Mouse (Mus musculus) midbrain, embryonic 16.5 days (tissue): ENCODE data around the gene Sap30. TPM values are rescaled to one million over a fixed set of nuclear protein-coding genes. Genes with fewer than 3 reads are reported as not detected.
A peak's percentile ranks its signal among the peaks of the same experiment; 100 is the strongest.
"Not testable (repeated sequence)": the region's sequence is repeated elsewhere in the genome, so short reads cannot be mapped to it uniquely, and the experiment has no call there.

ENCODE experiments used
- ATAC-seq: fragments of 200-750 bp; cut with Nextera tagmentation; 2 replicates; pipeline ENCODE4 v1.8.0; 2017; ENCODE audit warnings: moderate TSS enrichment
- H3K27ac ChIP-seq: fragments of 300-500 bp; sonication (generic); 2 replicates; pipeline ENCODE4 v1.5.1; 2014; ENCODE audit warnings: mild to moderate bottlenecking, low read length, mixed read lengths
- H3K27me3 ChIP-seq: fragments of 300-500 bp; sonication (generic); 2 replicates; pipeline ENCODE4 v1.6.1; 2014; ENCODE audit warnings: low read depth, low read length, mixed read lengths; ENCODE audit not compliant: control insufficient read depth, insufficient read depth
- H3K36me3 ChIP-seq: fragments of 300-500 bp; sonication (generic); 2 replicates; pipeline ENCODE4 v1.6.1; 2014; ENCODE audit warnings: mild to moderate bottlenecking, low read length, moderate library complexity, mixed read lengths; ENCODE audit not compliant: control insufficient read depth, insufficient read depth
- H3K4me1 ChIP-seq: fragments of 300-500 bp; sonication (generic); 2 replicates; pipeline ENCODE4 v1.6.1; 2014; ENCODE audit warnings: mild to moderate bottlenecking, low read length, mixed read lengths; ENCODE audit not compliant: control insufficient read depth, insufficient read depth
- H3K4me2 ChIP-seq: fragments of 300-500 bp; sonication (generic); 2 replicates; pipeline ENCODE4 v1.6.1; 2014; ENCODE audit warnings: mild to moderate bottlenecking, low read length, mixed read lengths
- H3K4me3 ChIP-seq: fragments of 300-500 bp; sonication (generic); 2 replicates; pipeline ENCODE4 v1.5.1; 2014; ENCODE audit warnings: low read depth, mild to moderate bottlenecking, low read length, moderate library complexity, mixed read lengths
- H3K9ac ChIP-seq: fragments of 300-500 bp; sonication (generic); 2 replicates; pipeline ENCODE4 v1.6.1; 2014; ENCODE audit warnings: low read depth, low read length, mixed read lengths
- H3K9me3 ChIP-seq: fragments of 300-500 bp; sonication (generic); replicated peaks from 2 replicates; pipeline ENCODE4 v1.6.1; 2014; ENCODE audit warnings: mild to moderate bottlenecking, low read length, mixed read lengths; ENCODE audit not compliant: control insufficient read depth, poor library complexity, severe bottlenecking
- WGBS: fragments of 180-500 bp; shearing (Covaris S2); extraction: QIAGEN DNeasy Blood & Tissue Kit; methylation state at CpG from one replicate; pipeline ENCODE4 v1.1.7; 2014; 5-methylcytosine and 5-hydroxymethylcytosine counted together
- polyA plus RNA-seq: library from polyadenylated mRNA; unstranded; fragments of >200 nt; fragmentation: Nextera tagmentation; extraction: Ambion mirVana; gene quantifications from 2 replicates; pipeline ENCODE4 v1.2.1, GENCODE M21; 2015

The Sap30 gene
- polyA plus RNA-seq, 1 experiment from 2014 or later: 24.5 TPM

DNA sequence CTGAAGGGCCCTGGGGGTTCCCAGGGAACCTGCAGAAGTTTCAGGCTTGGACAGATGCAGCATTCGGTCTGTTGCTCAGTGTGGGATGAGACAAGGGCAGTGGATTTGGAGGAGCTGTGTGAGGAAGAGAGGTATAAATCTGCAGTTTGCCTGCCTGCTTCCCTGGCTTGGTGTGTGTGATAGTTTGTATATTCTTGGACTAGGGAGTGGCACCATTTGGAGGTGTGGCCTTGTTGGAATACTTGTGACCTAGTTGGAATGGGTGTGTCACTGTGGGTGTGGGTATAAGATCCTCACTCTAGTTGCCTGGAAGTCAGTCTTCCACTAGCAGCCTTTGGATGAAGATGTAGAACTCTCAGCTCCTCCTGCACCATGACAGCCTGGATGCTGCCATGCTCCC is 17.8 kb upstream of the Sap30 start:
- H3K9ac ChIP-seq, H3K4me3 ChIP-seq, H3K4me1 ChIP-seq, H3K36me3 ChIP-seq, H3K27me3 ChIP-seq, ATAC-seq, H3K9me3 ChIP-seq, H3K4me2 ChIP-seq, H3K27ac ChIP-seq: not testable (repeated sequence)
- 81% methylated on average over 1 of the region's 1 CpGs for WGBS

DNA sequence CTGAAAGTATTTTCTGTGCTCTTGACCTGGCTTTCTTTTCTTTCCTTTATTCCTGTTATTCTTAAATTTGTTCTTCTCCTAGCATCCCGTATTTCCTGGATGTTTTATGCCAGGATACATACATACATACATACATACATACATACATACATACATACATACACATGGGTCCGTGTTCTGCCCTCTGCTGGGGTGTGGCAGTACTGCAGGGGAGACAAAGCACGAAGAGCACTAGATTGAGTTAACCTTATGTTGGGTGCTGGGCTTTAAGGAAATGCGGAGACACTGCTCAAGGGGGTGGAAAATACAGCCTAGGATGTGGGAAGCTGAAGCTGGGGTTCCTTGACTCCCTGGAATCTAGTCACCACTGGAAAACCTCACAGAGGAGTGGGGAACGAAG is 16.0 kb upstream of the Sap30 start:
- peaks cover 2% of the 10 kb centered on the region; the same call in 1 of the 2 replicates for H3K4me1 ChIP-seq
- no peaks in the 10 kb centered on the region for H3K27me3 ChIP-seq
- 51% methylated on average over 5 of the region's 5 CpGs for WGBS
- H3K36me3 ChIP-seq: no peaks in the 10 kb centered on the region
- no peak overlapping the region for H3K4me3 ChIP-seq
- ATAC-seq: no peak
- no peaks in the 10 kb centered on the region for H3K9me3 ChIP-seq
- H3K27ac ChIP-seq: no peak overlapping the region
- no peak overlapping the region for H3K9ac ChIP-seq
- H3K4me2 ChIP-seq: no peak overlapping the region

- H3K4me1 ChIP-seq: peaks cover 6% of the 10 kb centered on the region; the same call in 1 of the 2 replicates
- peak overlapping the region; percentile 45 for H3K4me2 ChIP-seq
- 39% methylated on average over 17 of the region's 17 CpGs for WGBS
- no peaks in the 10 kb centered on the region for H3K9me3 ChIP-seq
- ATAC-seq: peak; percentile 45; the same call in 1 of the 2 replicates
- H3K36me3 ChIP-seq: no peaks in the 10 kb centered on the region
- H3K4me3 ChIP-seq: peak overlapping the region; percentile 6
- no peak overlapping the region for H3K9ac ChIP-seq
- no peaks in the 10 kb centered on the region for H3K27me3 ChIP-seq
- no peak overlapping the region for H3K27ac ChIP-seq
These were observed 11.3 kb upstream of the Sap30 start for GRCm38 (mm10) chr8:57498847-57499511.

GRCm38 (mm10) chr8:57498494-57498846 is 10.8 kb upstream of the Sap30 start:
- Histone ChIP-seq H3K36me3 (no peaks in the 10 kb centered on the region), H3K4me3 (peak overlapping the region; percentile 6), H3K27me3 (no peaks in the 10 kb centered on the region), H3K9ac (no peak overlapping the region), H3K9me3 (no peaks in the 10 kb centered on the region), H3K27ac (no peak overlapping the region; the same call in 1 of the 2 replicates), H3K4me2 (peak overlapping the region; percentile 45), H3K4me1 (peaks cover 6% of the 10 kb centered on the region; the same call in 1 of the 2 replicates)
- peak; percentile 39; the same call in 1 of the 2 replicates for ATAC-seq
- 36% methylated on average over 8 of the region's 8 CpGs for WGBS

- Histone ChIP-seq H3K27me3 (no peaks in the 10 kb centered on the region), H3K36me3 (no peaks in the 10 kb centered on the region), H3K27ac (no peak overlapping the region), H3K4me3 (no peak overlapping the region), H3K4me2 (no peak overlapping the region), H3K9me3 (no peaks in the 10 kb centered on the region), H3K9ac (no peak overlapping the region), H3K4me1 (peaks cover 4% of the 10 kb centered on the region; the same call in 1 of the 2 replicates)
- no peak for ATAC-seq
- WGBS: 96% methylated on average over 4 of the region's 4 CpGs
These were observed 4.2 kb upstream of the Sap30 start for GRCm38 (mm10) chr8:57491873-57492272.

- Histone ChIP-seq H3K4me3 (no peak overlapping the region), H3K27ac (no peak overlapping the region), H3K27me3 (no peaks in the 10 kb centered on the region), H3K9ac (no peak overlapping the region), H3K4me2 (no peak overlapping the region), H3K4me1 (peaks cover 11% of the 10 kb centered on the region), H3K9me3 (no peaks in the 10 kb centered on the region), H3K36me3 (no peaks in the 10 kb centered on the region)
- no peak for ATAC-seq
These were observed 2.2 kb upstream of the Sap30 start for GRCm38 (mm10) chr8:57489896-57490295.

DNA sequence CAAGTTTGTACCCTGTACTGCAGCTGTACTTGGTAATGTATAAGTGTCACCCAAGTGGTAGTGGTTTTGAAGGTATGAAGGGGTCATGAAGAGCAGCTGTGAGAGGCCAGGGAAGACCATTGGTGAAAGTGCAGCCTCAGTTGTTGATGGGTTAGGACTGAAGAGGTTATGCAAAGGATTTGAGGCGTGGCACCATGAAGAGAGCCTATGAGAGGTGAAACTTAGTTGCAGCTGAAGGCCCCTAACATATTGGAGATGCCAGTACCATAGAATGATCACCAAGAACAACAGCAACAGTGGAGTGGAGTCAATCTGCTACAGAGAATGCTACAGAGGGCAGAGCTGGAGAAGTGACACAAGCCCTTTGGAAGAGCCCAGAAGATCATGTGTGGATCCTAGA is 1.7 kb upstream of the Sap30 start:
- Histone ChIP-seq H3K4me1 (peaks cover 11% of the 10 kb centered on the region), H3K27ac (no peak overlapping the region), H3K9me3 (no peaks in the 10 kb centered on the region), H3K27me3 (no peaks in the 10 kb centered on the region), H3K36me3 (no peaks in the 10 kb centered on the region), H3K9ac (no peak overlapping the region), H3K4me2 (no peak overlapping the region), H3K4me3 (no peak overlapping the region)
- WGBS: 100% methylated on average over 1 of the region's 1 CpGs
- ATAC-seq: no peak

DNA sequence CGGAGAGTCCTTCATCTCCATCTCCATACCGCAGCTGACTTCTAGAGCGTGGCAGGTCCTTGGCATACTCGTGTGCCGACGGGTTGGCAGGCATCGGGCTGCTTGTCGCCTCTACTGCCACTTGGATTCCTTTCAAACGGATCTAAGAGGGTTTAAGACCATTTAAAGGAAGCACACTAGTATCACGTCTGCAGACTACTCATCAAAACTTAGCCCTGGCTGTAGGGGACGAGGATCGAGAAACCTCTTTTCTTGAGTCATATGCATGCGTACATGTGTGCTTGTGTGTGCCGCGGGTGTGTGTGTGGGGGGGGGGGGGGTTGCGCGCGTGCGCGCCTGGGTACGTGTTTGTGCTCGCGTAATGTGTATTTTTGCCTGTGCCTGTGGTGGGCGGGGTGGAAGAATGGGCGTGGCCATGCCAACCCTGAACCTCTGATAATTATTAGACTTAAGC is 679 bp upstream of the Sap30 start:
- Histone ChIP-seq H3K9me3 (no peaks in the 10 kb centered on the region), H3K27ac (peak overlapping the region; percentile 73), H3K4me3 (peak overlapping the region; percentile 79), H3K9ac (peak overlapping the region; percentile 45; the same call in 1 of the 2 replicates), H3K36me3 (no peaks in the 10 kb centered on the region), H3K4me1 (peaks cover 11% of the 10 kb centered on the region), H3K4me2 (peak overlapping the region; percentile 61), H3K27me3 (no peaks in the 10 kb centered on the region)
- 0% methylated on average over 25 of the region's 25 CpGs for WGBS
- peak; percentile 55 for ATAC-seq

DNA sequence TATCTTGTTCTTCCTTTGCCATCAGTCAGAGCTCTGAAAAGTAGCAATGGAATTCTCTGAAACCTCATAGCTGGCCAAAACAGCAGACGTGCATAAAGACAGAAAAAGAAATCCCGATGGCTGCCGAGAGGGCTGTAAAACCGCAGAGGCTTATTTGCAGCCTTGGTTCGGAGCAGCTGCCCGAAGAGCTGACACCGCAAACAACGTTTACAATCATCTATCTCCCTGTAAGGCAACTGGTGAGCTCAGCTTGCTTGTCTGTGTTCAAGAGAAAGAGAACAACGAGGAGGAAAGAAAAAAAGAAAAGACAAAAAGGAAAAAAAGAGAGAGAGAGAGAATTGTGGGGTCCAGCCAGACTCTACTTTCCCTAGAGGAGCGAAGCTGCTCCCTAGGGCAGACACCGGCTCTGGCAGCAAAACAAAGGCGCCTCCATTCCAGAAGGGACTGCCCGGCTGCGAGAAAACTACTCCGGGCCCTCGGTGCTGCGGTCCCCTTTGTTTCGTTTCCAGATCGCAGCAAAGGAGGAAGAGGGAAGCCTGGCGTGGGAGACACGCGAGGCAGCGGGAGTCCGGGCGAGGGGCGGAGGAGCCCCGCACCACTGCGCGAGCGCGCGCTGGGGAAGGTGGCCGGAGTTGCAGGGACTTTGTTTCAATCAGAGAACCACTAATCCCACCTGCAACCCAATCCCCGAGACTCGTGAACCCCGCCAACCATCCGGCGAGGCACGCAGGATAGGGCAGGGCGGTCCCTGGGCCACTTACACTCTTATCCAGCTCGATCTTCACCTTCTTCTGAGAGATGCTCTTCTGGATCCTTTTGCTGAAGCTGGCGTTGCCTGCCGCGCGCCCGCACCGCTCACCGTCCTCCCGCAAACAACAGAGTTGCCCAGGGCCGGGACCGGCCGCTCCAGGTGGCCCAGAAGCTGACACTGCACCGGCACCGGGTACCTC is 894 bp downstream of the Sap30 start:
- ATAC-seq: peak; percentile 76
- peaks cover 3% of the 10 kb centered on the region; the same call in 1 of the 2 replicates for H3K36me3 ChIP-seq
- H3K4me3 ChIP-seq: peak overlapping the region; percentile 79
- peak overlapping the region; percentile 95 for H3K27ac ChIP-seq
- peak overlapping the region; percentile 61 for H3K4me2 ChIP-seq
- 0% methylated on average over 41 of the region's 54 CpGs for WGBS
- H3K4me1 ChIP-seq: peaks cover 11% of the 10 kb centered on the region
- H3K27me3 ChIP-seq: no peaks in the 10 kb centered on the region
- H3K9ac ChIP-seq: peak overlapping the region; percentile 86
- no peaks in the 10 kb centered on the region for H3K9me3 ChIP-seq
